Mouse (Mus musculus): Measurements from ENCODE around the gene Ear2. TPM values are rescaled to one million over a fixed set of nuclear protein-coding genes. Genes with fewer than 3 reads are reported as not detected.
"Not testable (repeated sequence)": the region's sequence is repeated elsewhere in the genome, so short reads cannot be mapped to it uniquely, and the experiment has no call there.

The Ear2 gene
- polyA plus RNA-seq (2014; fragmentation: Nextera tagmentation; extraction: Ambion mirVana): not detected in 2 replicates

DNA sequence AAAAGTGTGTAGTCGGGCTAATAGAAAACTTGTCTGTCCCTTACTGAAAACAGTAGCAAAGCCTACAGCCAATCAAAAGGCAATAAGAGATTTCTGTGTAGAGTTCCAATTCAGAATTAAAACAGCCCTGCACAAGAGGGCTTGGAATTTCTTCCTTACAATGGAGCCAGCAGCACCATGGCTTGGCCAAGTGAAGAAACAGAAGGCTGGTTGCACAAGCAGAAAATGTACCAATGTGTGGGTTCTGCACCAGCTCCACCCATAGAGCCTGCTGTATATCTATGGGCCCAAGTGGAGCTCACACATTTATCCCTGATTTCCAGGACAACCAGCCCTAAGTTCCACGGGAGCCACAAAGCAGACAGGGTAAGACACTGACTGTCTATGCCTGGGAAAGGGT is at the start of gene Ear2:
Ear2 (plus strand) TSS at position 301 of the 400 bp plus-strand sequence.
- 76% methylated on average over 2 of the region's 2 CpGs for WGBS
- not testable (repeated sequence) for H3K27me3 ChIP-seq (replicated peaks; ENCODE audit: control insufficient read depth, insufficient read depth, low read length); ATAC-seq; H3K27ac ChIP-seq (ENCODE audit: low read depth, low read length); DNase-seq (ENCODE audit: low spot score); H3K36me3 ChIP-seq (ENCODE audit: control insufficient read depth, insufficient read depth, low read length); H3K9ac ChIP-seq (ENCODE audit: low read length); H3K9me3 ChIP-seq (replicated peaks; ENCODE audit: control insufficient read depth, low read length); H3K4me1 ChIP-seq (ENCODE audit: control insufficient read depth, insufficient read depth, low read length); H3K4me3 ChIP-seq (ENCODE audit: low read depth, low read length); H3K4me2 ChIP-seq (ENCODE audit: low read length)

DNA sequence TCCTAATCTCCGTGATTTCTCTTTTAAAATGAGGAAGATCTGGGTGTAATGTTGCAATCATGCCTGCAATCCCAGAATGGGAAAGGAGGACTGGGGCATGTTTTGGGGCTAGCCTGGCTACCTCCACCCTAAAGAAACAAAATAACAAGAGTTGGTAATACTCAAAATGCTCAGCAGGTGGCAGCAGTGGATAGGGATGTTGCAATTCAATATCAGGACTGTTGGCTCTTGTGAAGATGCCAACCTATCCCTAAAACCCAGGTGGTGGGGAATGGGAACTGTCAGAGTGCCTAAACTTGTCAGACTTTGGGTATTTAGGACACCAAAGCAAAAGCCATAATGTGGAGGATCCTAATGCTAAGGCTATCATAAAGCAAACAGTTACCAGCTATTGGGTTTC is 34.6 kb upstream of the Ear2 start:
- not testable (repeated sequence) for H3K27ac ChIP-seq (ENCODE audit: low read depth, low read length); H3K4me1 ChIP-seq (ENCODE audit: control insufficient read depth, insufficient read depth, low read length); H3K4me3 ChIP-seq (ENCODE audit: low read depth, low read length); H3K27me3 ChIP-seq (replicated peaks; ENCODE audit: control insufficient read depth, insufficient read depth, low read length); H3K36me3 ChIP-seq (ENCODE audit: control insufficient read depth, insufficient read depth, low read length); ATAC-seq; H3K4me2 ChIP-seq (ENCODE audit: low read length); H3K9me3 ChIP-seq (replicated peaks; ENCODE audit: control insufficient read depth, low read length); H3K9ac ChIP-seq (ENCODE audit: low read length)
- WGBS: 82% methylated on average over 1 of the region's 1 CpGs
- peak; percentile 22 for DNase-seq (ENCODE audit: low spot score)

GRCm38 (mm10) chr14:44070595-44070994 is 31.9 kb upstream of the Ear2 start:
- H3K9me3 ChIP-seq (replicated peaks; ENCODE audit: control insufficient read depth, low read length); ATAC-seq; H3K27ac ChIP-seq (ENCODE audit: low read depth, low read length); H3K4me2 ChIP-seq (ENCODE audit: low read length); DNase-seq (ENCODE audit: low spot score); H3K27me3 ChIP-seq (replicated peaks; ENCODE audit: control insufficient read depth, insufficient read depth, low read length); H3K4me3 ChIP-seq (ENCODE audit: low read depth, low read length); H3K4me1 ChIP-seq (ENCODE audit: control insufficient read depth, insufficient read depth, low read length); H3K36me3 ChIP-seq (ENCODE audit: control insufficient read depth, insufficient read depth, low read length); H3K9ac ChIP-seq (ENCODE audit: low read length): not testable (repeated sequence)
- 78% methylated on average over 1 of the region's 3 CpGs for WGBS

GRCm38 (mm10) chr14:44077785-44078341 is 24.6 kb upstream of the Ear2 start:
- not testable (repeated sequence) for H3K36me3 ChIP-seq (ENCODE audit: control insufficient read depth, insufficient read depth, low read length); H3K4me3 ChIP-seq (ENCODE audit: low read depth, low read length); H3K4me2 ChIP-seq (ENCODE audit: low read length); DNase-seq (ENCODE audit: low spot score); H3K9ac ChIP-seq (ENCODE audit: low read length); H3K27me3 ChIP-seq (replicated peaks; ENCODE audit: control insufficient read depth, insufficient read depth, low read length); H3K4me1 ChIP-seq (ENCODE audit: control insufficient read depth, insufficient read depth, low read length); ATAC-seq; H3K27ac ChIP-seq (ENCODE audit: low read depth, low read length); H3K9me3 ChIP-seq (replicated peaks; ENCODE audit: control insufficient read depth, low read length)
- WGBS: 90% methylated on average over 5 of the region's 5 CpGs

- not testable (repeated sequence) for H3K4me3 ChIP-seq (ENCODE audit: low read depth, low read length); H3K9ac ChIP-seq (ENCODE audit: low read length); H3K4me1 ChIP-seq (ENCODE audit: control insufficient read depth, insufficient read depth, low read length); H3K9me3 ChIP-seq (replicated peaks; ENCODE audit: control insufficient read depth, low read length); H3K4me2 ChIP-seq (ENCODE audit: low read length); H3K27ac ChIP-seq (ENCODE audit: low read depth, low read length); ATAC-seq; H3K27me3 ChIP-seq (replicated peaks; ENCODE audit: control insufficient read depth, insufficient read depth, low read length); H3K36me3 ChIP-seq (ENCODE audit: control insufficient read depth, insufficient read depth, low read length); DNase-seq (ENCODE audit: low spot score)
- 94% methylated on average over 1 of the region's 1 CpGs for WGBS
These were observed 15.9 kb upstream of the Ear2 start for GRCm38 (mm10) chr14:44086588-44086987.

- H3K9ac ChIP-seq (ENCODE audit: low read length); H3K36me3 ChIP-seq (ENCODE audit: control insufficient read depth, insufficient read depth, low read length); H3K4me2 ChIP-seq (ENCODE audit: low read length); H3K4me1 ChIP-seq (ENCODE audit: control insufficient read depth, insufficient read depth, low read length); DNase-seq (ENCODE audit: low spot score); H3K4me3 ChIP-seq (ENCODE audit: low read depth, low read length); H3K27ac ChIP-seq (ENCODE audit: low read depth, low read length); H3K27me3 ChIP-seq (replicated peaks; ENCODE audit: control insufficient read depth, insufficient read depth, low read length); H3K9me3 ChIP-seq (replicated peaks; ENCODE audit: control insufficient read depth, low read length); ATAC-seq: not testable (repeated sequence)
- WGBS: 79% methylated on average over 2 of the region's 2 CpGs
These were observed 14.9 kb upstream of the Ear2 start for GRCm38 (mm10) chr14:44087535-44087934.

DNA sequence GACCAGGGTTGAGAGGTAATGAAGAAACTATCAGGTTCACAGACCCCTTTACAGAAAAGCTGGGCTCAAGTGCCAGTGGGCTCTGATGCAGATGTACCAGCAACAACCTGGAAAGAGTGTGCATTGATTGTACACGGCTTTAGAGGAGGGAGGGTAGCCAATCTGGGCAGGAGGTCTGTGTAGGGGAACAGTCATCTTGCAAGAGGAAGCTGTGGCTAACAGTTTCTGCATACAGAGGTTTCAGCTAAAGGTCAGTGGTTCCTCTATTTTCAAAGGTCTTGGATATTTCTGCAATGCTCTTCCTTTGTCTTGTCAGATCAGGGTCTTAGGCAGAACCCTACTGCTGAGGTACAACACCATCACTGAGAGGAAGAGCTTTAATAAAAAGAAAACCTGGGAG is 10.9 kb upstream of the Ear2 start:
- not testable (repeated sequence) for H3K27ac ChIP-seq (ENCODE audit: low read depth, low read length); H3K9me3 ChIP-seq (replicated peaks; ENCODE audit: control insufficient read depth, low read length); H3K36me3 ChIP-seq (ENCODE audit: control insufficient read depth, insufficient read depth, low read length); DNase-seq (ENCODE audit: low spot score); H3K4me3 ChIP-seq (ENCODE audit: low read depth, low read length); ATAC-seq; H3K9ac ChIP-seq (ENCODE audit: low read length); H3K4me2 ChIP-seq (ENCODE audit: low read length); H3K4me1 ChIP-seq (ENCODE audit: control insufficient read depth, insufficient read depth, low read length); H3K27me3 ChIP-seq (replicated peaks; ENCODE audit: control insufficient read depth, insufficient read depth, low read length)
- WGBS: 63% methylated on average over 1 of the region's 1 CpGs

DNA sequence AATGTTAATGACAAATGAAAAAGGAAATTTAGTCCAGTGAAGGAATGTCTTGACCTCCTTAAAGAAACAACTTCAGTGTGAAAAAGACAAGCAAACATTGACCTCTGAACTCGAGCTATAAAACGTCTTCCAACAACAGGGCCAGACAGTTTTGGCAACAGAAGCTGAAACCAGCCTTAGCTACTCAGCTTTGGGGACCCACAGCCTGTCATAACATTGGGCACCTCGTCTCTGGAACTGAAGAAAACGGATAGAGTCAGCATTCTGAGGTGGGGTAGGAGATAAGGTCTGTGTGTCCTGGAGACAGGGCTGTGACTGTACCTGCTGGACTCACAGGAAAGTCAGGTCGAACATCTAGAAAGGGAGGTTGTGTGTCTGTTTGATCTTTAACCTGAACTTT is 8.0 kb upstream of the Ear2 start:
- not testable (repeated sequence) for H3K4me2 ChIP-seq (ENCODE audit: low read length); H3K27me3 ChIP-seq (replicated peaks; ENCODE audit: control insufficient read depth, insufficient read depth, low read length); DNase-seq (ENCODE audit: low spot score); ATAC-seq; H3K36me3 ChIP-seq (ENCODE audit: control insufficient read depth, insufficient read depth, low read length); H3K9me3 ChIP-seq (replicated peaks; ENCODE audit: control insufficient read depth, low read length); H3K4me1 ChIP-seq (ENCODE audit: control insufficient read depth, insufficient read depth, low read length); H3K4me3 ChIP-seq (ENCODE audit: low read depth, low read length); H3K27ac ChIP-seq (ENCODE audit: low read depth, low read length); H3K9ac ChIP-seq (ENCODE audit: low read length)
- WGBS: 83% methylated on average over 5 of the region's 5 CpGs

DNA sequence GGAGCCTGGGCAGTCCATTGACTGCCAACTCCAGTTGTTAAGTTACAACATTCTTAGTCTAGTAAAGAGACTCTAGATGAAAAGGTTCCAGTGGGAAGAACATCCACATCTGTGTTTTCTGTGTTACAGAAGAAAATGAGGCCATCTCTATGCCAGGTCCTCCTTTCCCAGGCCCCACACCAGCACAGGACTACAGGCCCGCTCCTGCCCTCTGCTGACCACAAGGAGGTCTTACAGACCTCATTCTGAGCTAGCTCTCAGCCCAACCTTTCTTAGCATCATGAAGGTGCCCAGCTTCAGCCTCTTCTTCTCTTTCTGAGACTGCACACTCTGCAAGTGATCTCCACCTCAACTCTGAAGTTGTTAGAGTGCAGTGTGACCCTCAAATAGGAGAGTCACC is 2.4 kb upstream of the Ear2 start:
- not testable (repeated sequence) for H3K4me1 ChIP-seq (ENCODE audit: control insufficient read depth, insufficient read depth, low read length); H3K27ac ChIP-seq (ENCODE audit: low read depth, low read length); H3K9me3 ChIP-seq (replicated peaks; ENCODE audit: control insufficient read depth, low read length); ATAC-seq; H3K27me3 ChIP-seq (replicated peaks; ENCODE audit: control insufficient read depth, insufficient read depth, low read length); H3K36me3 ChIP-seq (ENCODE audit: control insufficient read depth, insufficient read depth, low read length); H3K4me3 ChIP-seq (ENCODE audit: low read depth, low read length); H3K9ac ChIP-seq (ENCODE audit: low read length); DNase-seq (ENCODE audit: low spot score); H3K4me2 ChIP-seq (ENCODE audit: low read length)
- WGBS: no CpG with 5 or more reads among the region's 1 CpGs
